Comparison of ENCODE assay signal across 22 mouse cellular contexts in genomic region chr19:22394700-22395099, GRCm38 (mm10).
DNase-seq lines count a peak whose midpoint lies in the region.
"Had no signal": no experiment of that assay in that cellular context is flagged by ENCODE, and none has a peak within 500 bp of the region (broad histone marks: within the 10 kb centered on the region; RNA-seq: fewer than 3 reads in every experiment).

No protein-coding gene starts in this region.

- peak; percentile 53 for DNase-seq in layer of hippocampus, adult 11-12 months (ENCODE audit: low spot score)
- DNase-seq in layer of hippocampus, postnatal 25 days (ENCODE audit: extremely low spot score in 1 of 2, low spot score in 1 of 2), result no peak
- peak; percentile 42 to 83 for DNase-seq in layer of hippocampus, adult 18-20 months (ENCODE audit: low spot score in 2 of 2)
- DNase-seq in layer of hippocampus, postnatal 14 days (ENCODE audit: low spot score in 2 of 2), result peak; percentile 24 to 79
- DNase-seq in embryonic facial prominence, embryonic 10.5 days (ENCODE audit: low spot score), result no peak
- no peak for DNase-seq in right cerebral cortex, adult 18-20 months
- no peak for DNase-seq in frontal cortex, postnatal 14 days (ENCODE audit: low spot score in 2 of 2)
- DNase-seq: adrenal gland, postnatal 14 days; cerebellum, postnatal 25 days; gastrocnemius, postnatal 25 days; heart, adult 18-20 months; heart, postnatal 4 days; kidney, adult 9 months; kidney, postnatal 10 days; lung, postnatal 36 days; spleen, adult 18-20 months; thymus, adult 2 months; thymus, postnatal 36 days had no signal

- no peaks in the 10 kb centered on the region for H3K9me3 ChIP-seq in embryonic facial prominence, embryonic 10.5 days
- H3K9me3 ChIP-seq: embryonic facial prominence, embryonic 12.5 days; heart, embryonic 12.5 days; hindbrain, embryonic 13.5 days; limb, embryonic 13.5 days had no signal

- H3K27ac ChIP-seq in embryonic facial prominence, embryonic 10.5 days (replicated peaks), result no peak overlapping the region
- H3K27ac ChIP-seq: embryonic facial prominence, embryonic 12.5 days; hindbrain, embryonic 13.5 days; limb, embryonic 13.5 days had no signal

- no peaks in the 10 kb centered on the region for H3K4me1 ChIP-seq in embryonic facial prominence, embryonic 10.5 days
- H3K4me1 ChIP-seq: embryonic facial prominence, embryonic 12.5 days; hindbrain, embryonic 13.5 days; limb, embryonic 13.5 days had no signal

- no peaks in the 10 kb centered on the region for H3K36me3 ChIP-seq in embryonic facial prominence, embryonic 10.5 days (replicated peaks)
- H3K36me3 ChIP-seq: embryonic facial prominence, embryonic 12.5 days; heart, embryonic 12.5 days; hindbrain, embryonic 13.5 days; limb, embryonic 13.5 days had no signal

- 80% methylated on average over 1 of the region's 1 CpGs for WGBS in embryonic facial prominence, embryonic 10.5 days

- no peaks in the 10 kb centered on the region for H3K27me3 ChIP-seq in embryonic facial prominence, embryonic 10.5 days (replicated peaks; ENCODE audit: low read depth, poor library complexity, severe bottlenecking)
- H3K27me3 ChIP-seq: embryonic facial prominence, embryonic 12.5 days; heart, embryonic 12.5 days; hindbrain, embryonic 13.5 days; limb, embryonic 13.5 days had no signal

- no peak overlapping the region for H3K4me3 ChIP-seq in embryonic facial prominence, embryonic 10.5 days
- H3K4me3 ChIP-seq: embryonic facial prominence, embryonic 12.5 days; heart, embryonic 12.5 days; hindbrain, embryonic 13.5 days; limb, embryonic 13.5 days had no signal

Comparison
In these comparisons a context has a peak if more than half of its experiments do, and no peak if none do; other contexts are left out.
1. DNase-seq: peak in layer of hippocampus, adult 11-12 months (single experiment), layer of hippocampus, adult 18-20 months (2 of 2) and layer of hippocampus, postnatal 14 days (2 of 2); none in layer of hippocampus, postnatal 25 days (0 of 2), embryonic facial prominence, embryonic 10.5 days (single experiment), right cerebral cortex, adult 18-20 months (single experiment) and frontal cortex, postnatal 14 days (0 of 2).